Mouse (Mus musculus) CH12.LX (cell line): ENCODE measurements around the gene Hormad1.

Experiments used
- CTCF ChIP-seq, 2 experiments: IDR thresholded peaks in 1 of 2; conservative IDR thresholded peaks in 1 of 2; 2 replicates each; pipeline ENCODE4 v1.5.1; 2011 to 2012; ENCODE audit warnings: low read depth in 2 of 2, low read length in 2 of 2, improper control_type of control experiment in 1 of 2, inconsistent platforms in 1 of 2, mild to moderate bottlenecking in 1 of 2, moderate library complexity in 1 of 2
- IRF4 ChIP-seq: IDR thresholded peaks from 2 replicates; pipeline ENCODE4 v1.6.1; 2014; ENCODE audit warnings: low read depth, mild to moderate bottlenecking, inconsistent platforms, low read length, improper control_type of control experiment
- MAZ ChIP-seq: IDR thresholded peaks from 2 replicates; pipeline ENCODE4 v1.6.1; 2012; ENCODE audit warnings: low read depth, mild to moderate bottlenecking, inconsistent platforms, low read length, improper control_type of control experiment, moderate library complexity
- NELFE ChIP-seq: IDR thresholded peaks from 2 replicates; pipeline ENCODE4 v1.6.1; 2011; ENCODE audit warnings: low read depth, low read length, improper control_type of control experiment
- POLR2A ChIP-seq: IDR thresholded peaks from 2 replicates; pipeline ENCODE4 v1.6.1; 2011; ENCODE audit warnings: low read depth, mild to moderate bottlenecking, improper control_type of control experiment, low read length
- RAD21 ChIP-seq: IDR thresholded peaks from 2 replicates; pipeline ENCODE4 v1.6.1; 2011; ENCODE audit warnings: low read depth, mild to moderate bottlenecking, low read length, improper control_type of control experiment, moderate library complexity

- TF ChIP-seq RAD21 (no peak), IRF4 (no peak), MAZ (no peak), NELFE (no peak), POLR2A (no peak), CTCF (conservative IDR thresholded peaks at IDR 0.05 in 1 of 2, IDR thresholded peaks at IDR 0.05 in 1 of 2; ENCODE audit: low read depth in 2 of 2, low read length in 2 of 2) (no peak)
Measured at GRCm38 (mm10) chr3:95533364-95533763, 26.1 kb upstream of the Hormad1 start.
